Mouse (Mus musculus) bone marrow macrophage, adult 2 months (primary cell): Measurements from ENCODE around the gene Ctbp2.

Experiments
- CTCF ChIP-seq: IDR thresholded peaks from 2 replicates; pipeline ENCODE4 v1.5.1; 2012; ENCODE audit warnings: low read depth, mild to moderate bottlenecking, low read length, moderate library complexity
- POLR2A ChIP-seq: IDR thresholded peaks from 2 replicates; pipeline ENCODE4 v1.6.1; 2012; ENCODE audit warnings: mild to moderate bottlenecking, low read depth, low read length, borderline replicate concordance

- TF ChIP-seq POLR2A (no peak), CTCF (no peak)
Measured at GRCm38 (mm10) chr7:133120221-133120751, 3.9 kb downstream of the Ctbp2 start.
